Comparison of ENCODE assay signal across 20 mouse cellular contexts in the genomic region with DNA sequence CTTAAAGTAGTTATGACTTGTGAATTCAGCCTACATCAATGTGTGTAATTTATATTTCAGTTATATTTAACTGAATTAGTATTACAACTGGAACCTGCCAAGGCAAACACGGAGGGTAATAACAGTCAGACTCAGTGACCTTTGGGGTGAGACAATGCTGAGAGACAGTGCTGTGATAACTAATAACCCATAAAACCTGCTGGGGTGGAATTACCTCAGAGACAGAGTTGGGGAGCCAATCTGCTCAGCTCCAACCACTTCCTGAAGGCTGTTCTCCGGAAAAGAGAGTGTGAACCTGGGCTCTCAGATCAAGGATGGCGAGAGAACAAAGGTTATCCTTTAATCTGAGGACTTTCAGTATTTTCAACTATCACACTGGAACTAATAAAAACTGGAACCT. TPM values are rescaled to one million over a fixed set of nuclear protein-coding genes. Genes with fewer than 3 reads are reported as not detected.
"Had no signal": no experiment of that assay in that cellular context is flagged by ENCODE, and none has a peak within 500 bp of the region (broad histone marks: within the 10 kb centered on the region; RNA-seq: fewer than 3 reads in every experiment).

No protein-coding gene starts in this region.

- H3K4me3 ChIP-seq: megakaryocyte, embryonic 14.5 days; midbrain, embryonic 13.5 days; midbrain, embryonic 15.5 days; neural tube, embryonic 12.5 days; stomach, embryonic 15.5 days had no signal

- H3K27ac ChIP-seq: macrophage; midbrain, embryonic 13.5 days; midbrain, embryonic 15.5 days; neural tube, embryonic 12.5 days; stomach, embryonic 15.5 days; stomach, postnatal 0 days had no signal

- DNase-seq: lung, adult 18-20 months; lung, embryonic 14.5 days; lung, postnatal 10 days; right cerebral cortex, postnatal 14 days; thymus, adult 2 months; thymus, postnatal 25 days; thymus, postnatal 4 days had no signal

- H3K27me3 ChIP-seq: midbrain, embryonic 13.5 days; midbrain, embryonic 15.5 days; neural tube, embryonic 12.5 days; stomach, embryonic 15.5 days had no signal

- H3K4me2 ChIP-seq: lung, embryonic 14.5 days; midbrain, embryonic 11.5 days; midbrain, embryonic 13.5 days; midbrain, embryonic 15.5 days; neural tube, embryonic 12.5 days; stomach, embryonic 15.5 days had no signal

- H3K4me1 ChIP-seq: midbrain, embryonic 13.5 days; midbrain, embryonic 15.5 days; neural tube, embryonic 12.5 days; stomach, embryonic 15.5 days had no signal

- H3K36me3 ChIP-seq: midbrain, embryonic 13.5 days; midbrain, embryonic 15.5 days; neural tube, embryonic 12.5 days; stomach, embryonic 15.5 days had no signal

- H3K9ac ChIP-seq: lung, embryonic 14.5 days; midbrain, embryonic 13.5 days; midbrain, embryonic 15.5 days; neural tube, embryonic 12.5 days; stomach, embryonic 15.5 days had no signal

- H3K9me3 ChIP-seq: megakaryocyte, embryonic 14.5 days; midbrain, embryonic 13.5 days; midbrain, embryonic 15.5 days; neural tube, embryonic 12.5 days; stomach, embryonic 15.5 days had no signal

- ATAC-seq: midbrain, embryonic 13.5 days; midbrain, embryonic 15.5 days had no signal

RNA-seq across cellular contexts. Expression of gene Slc30a10, which starts 54.4 kb away (rescaled TPM):
- total RNA-seq: monocyte, adult 5-6 weeks; neutrophil, adult 5-6 weeks had no signal
- polyA plus RNA-seq: lung, embryonic 16.5 days; macrophage; testis, adult 2 months; urinary bladder, adult 2 months had no signal
